Mouse (Mus musculus) forebrain, embryonic 10.5 days (tissue): ENCODE data around the gene Scgb2b19. TPM values are rescaled to one million over a fixed set of nuclear protein-coding genes. Genes with fewer than 3 reads are reported as not detected.
"Not testable (repeated sequence)": the region's sequence is repeated elsewhere in the genome, so short reads cannot be mapped to it uniquely, and the experiment has no call there.

Experiments
- DNase-seq: peaks from one replicate; pipeline ENCODE4 v3.0.0-alpha.2; 2017; ENCODE audit warnings: low spot score; ENCODE audit errors: extremely low spot score
- H3K27ac ChIP-seq: fragments of 300-500 bp; sonication (generic); 2 replicates; pipeline ENCODE4 v1.5.1; 2016; ENCODE audit warnings: mild to moderate bottlenecking
- H3K27me3 ChIP-seq: fragments of 300-500 bp; sonication (generic); 2 replicates; pipeline ENCODE4 v1.6.1; 2016; ENCODE audit warnings: mild to moderate bottlenecking; ENCODE audit not compliant: poor library complexity, severe bottlenecking
- H3K36me3 ChIP-seq: fragments of 300-500 bp; sonication (generic); replicated peaks from 2 replicates; pipeline ENCODE4 v1.6.1; 2016; ENCODE audit warnings: mild to moderate bottlenecking, moderate library complexity
- H3K4me1 ChIP-seq: fragments of 300-500 bp; sonication (generic); 2 replicates; pipeline ENCODE4 v1.6.1; 2016
- H3K4me3 ChIP-seq: fragments of 300-500 bp; sonication (generic); 2 replicates; pipeline ENCODE4 v1.5.1; 2016; ENCODE audit warnings: mild to moderate bottlenecking, moderate library complexity
- H3K9me3 ChIP-seq: fragments of 300-500 bp; sonication (generic); 2 replicates; pipeline ENCODE4 v1.6.1; 2016; ENCODE audit warnings: mild to moderate bottlenecking, moderate library complexity
- WGBS: fragments of 180-500 bp; shearing (Covaris S2); methylation state at CpG from one replicate; pipeline ENCODE4 v1.1.7; 2016; 5-methylcytosine and 5-hydroxymethylcytosine counted together
- polyA plus RNA-seq: library from polyadenylated mRNA; unstranded; fragments of >200 nt; fragmentation: Nextera tagmentation; extraction: Ambion mirVana; gene quantifications from 2 replicates; pipeline ENCODE4 v1.2.1, GENCODE M21; 2016

Gene Scgb2b19
- not detected in 2 replicates for polyA plus RNA-seq

DNA sequence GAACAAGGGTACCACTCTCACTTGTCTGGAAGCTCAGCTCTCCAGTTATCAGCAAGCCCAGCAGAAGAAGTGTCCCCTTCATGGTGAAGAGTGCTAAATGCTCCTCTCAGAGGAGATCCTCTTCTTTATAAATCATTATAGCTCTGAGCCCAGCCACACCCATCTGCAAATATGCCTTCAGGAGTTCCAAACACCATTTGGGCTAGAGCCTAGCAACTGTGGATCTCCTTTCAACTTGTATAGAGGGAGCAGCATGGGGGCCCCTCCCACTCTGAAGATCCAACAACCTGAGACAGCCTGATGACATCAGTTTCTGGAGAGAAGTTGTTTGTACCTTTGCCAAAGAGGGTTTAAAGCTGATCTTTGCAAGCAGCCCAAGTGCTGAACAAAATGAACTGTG lies at the start of gene Scgb2b19:
TSS of gene Scgb2b19 (minus strand) at position 101 of the 400 bp plus-strand sequence.
- H3K36me3 ChIP-seq, H3K4me3 ChIP-seq, DNase-seq, H3K27ac ChIP-seq, H3K27me3 ChIP-seq, H3K9me3 ChIP-seq, H3K4me1 ChIP-seq: not testable (repeated sequence)

- H3K9me3 ChIP-seq: peaks cover 12% of the 10 kb centered on the region; the same call in 1 of the 2 replicates
- H3K36me3 ChIP-seq, H3K27ac ChIP-seq, DNase-seq, H3K27me3 ChIP-seq, H3K4me3 ChIP-seq, H3K4me1 ChIP-seq: not testable (repeated sequence)
- 91% methylated on average over 3 of the region's 3 CpGs for WGBS
Observed at GRCm38 (mm10) chr7:33286991-33287390, 6.9 kb upstream of the Scgb2b19 start, which contains the start of gene Scgb1b19. Scgb1b19 (plus strand) TSS chr7:33287291.

Other genes starting within 250 kb of the Scgb2b19 start
- gene Scgb2b17, start 223.8 kb downstream of the Scgb2b19 start, polyA plus RNA-seq: not detected in 2 replicates
- not detected in 2 replicates for gene Scgb1b17, start 216.9 kb downstream of the Scgb2b19 start, polyA plus RNA-seq
- gene Scgb2b18, start 106.5 kb downstream of the Scgb2b19 start, polyA plus RNA-seq: not detected in 2 replicates
- not detected in 2 replicates for gene Scgb1b18, start 94.8 kb downstream of the Scgb2b19 start, polyA plus RNA-seq
- not detected in 2 replicates for gene Scgb1b19, start 7.0 kb upstream of the Scgb2b19 start, polyA plus RNA-seq
- not detected in 2 replicates for gene Scgb2b20, start 86.0 kb upstream of the Scgb2b19 start, polyA plus RNA-seq
- gene Scgb1b20, start 92.9 kb upstream of the Scgb2b19 start, polyA plus RNA-seq: not detected in 2 replicates
- not detected in 2 replicates for gene Scgb2b21, start 240.1 kb upstream of the Scgb2b19 start, polyA plus RNA-seq